Mouse (Mus musculus) spleen, adult 2 months (tissue): ENCODE data around the gene Flnb.

ENCODE experiments used
- CTCF ChIP-seq: fragments of 200-500 bp; IDR thresholded peaks from 2 replicates; pipeline ENCODE4 v1.5.1; 2011; ENCODE audit warnings: mild to moderate bottlenecking, inconsistent platforms; ENCODE audit not compliant: insufficient read depth, insufficient read length, insufficient replicate concordance; ENCODE audit errors: extremely low read depth
- POLR2A ChIP-seq: fragments of 200-500 bp; IDR thresholded peaks from 2 replicates; pipeline ENCODE4 v1.6.1; 2011; ENCODE audit warnings: low read depth, low read length, inconsistent platforms

DNA sequence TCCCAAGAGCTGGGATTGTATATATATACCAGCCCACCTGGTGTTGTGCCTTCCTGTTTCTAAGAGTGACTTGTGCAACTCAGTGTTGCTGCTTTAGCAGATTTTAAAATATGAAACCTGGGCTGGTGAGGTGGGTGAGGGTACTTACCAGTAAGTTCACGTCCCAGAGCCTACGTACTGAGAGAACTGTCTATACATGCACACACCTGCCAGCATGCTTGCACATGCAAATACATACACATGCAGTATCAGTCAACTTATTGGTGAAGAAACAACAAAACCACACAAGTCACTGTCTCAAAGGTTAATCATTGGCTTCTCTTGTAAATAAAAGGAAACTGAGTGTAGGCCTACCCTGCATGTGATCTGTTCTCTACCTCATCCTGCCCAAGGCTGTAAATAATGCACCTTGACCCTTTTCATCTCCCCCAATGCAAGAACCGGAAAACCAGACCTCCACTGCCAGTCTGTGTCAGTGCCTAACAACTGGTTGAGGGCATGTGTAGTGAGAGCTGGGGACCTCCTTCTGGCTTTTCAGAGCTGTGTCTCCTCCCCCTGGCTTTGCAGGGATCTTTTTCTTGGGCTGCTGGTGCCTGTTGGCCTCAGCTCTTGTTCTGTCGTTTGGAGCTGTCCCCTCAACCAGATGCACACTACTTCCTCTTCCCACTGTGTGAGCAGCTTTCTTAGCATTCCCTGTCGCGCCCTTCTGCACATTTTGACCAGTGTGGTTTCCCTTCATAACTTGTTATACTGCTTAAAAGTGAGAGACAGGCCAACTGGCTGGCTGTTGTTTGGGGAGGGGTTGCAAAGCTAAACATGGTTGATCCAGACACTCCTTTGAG, 100.6 kb downstream of the Flnb start:
- TF ChIP-seq CTCF (no peak), POLR2A (no peak)
